Mouse (Mus musculus) ES-E14 (cell line): ENCODE results near the gene Elmod2.

ENCODE experiments used
- CHD2 ChIP-seq: IDR thresholded peaks from 2 replicates; pipeline ENCODE4 v1.6.1; 2014; ENCODE audit warnings: mild to moderate bottlenecking, low read depth, low read length, inconsistent platforms
- HCFC1 ChIP-seq: IDR thresholded peaks from 2 replicates; pipeline ENCODE4 v1.6.1; 2012; ENCODE audit warnings: low read length, inconsistent platforms, borderline replicate concordance; ENCODE audit not compliant: insufficient read depth
- ZNF384 ChIP-seq: IDR thresholded peaks from 2 replicates; pipeline ENCODE4 v1.6.1; 2012; ENCODE audit warnings: low read depth, low read length, inconsistent platforms

DNA sequence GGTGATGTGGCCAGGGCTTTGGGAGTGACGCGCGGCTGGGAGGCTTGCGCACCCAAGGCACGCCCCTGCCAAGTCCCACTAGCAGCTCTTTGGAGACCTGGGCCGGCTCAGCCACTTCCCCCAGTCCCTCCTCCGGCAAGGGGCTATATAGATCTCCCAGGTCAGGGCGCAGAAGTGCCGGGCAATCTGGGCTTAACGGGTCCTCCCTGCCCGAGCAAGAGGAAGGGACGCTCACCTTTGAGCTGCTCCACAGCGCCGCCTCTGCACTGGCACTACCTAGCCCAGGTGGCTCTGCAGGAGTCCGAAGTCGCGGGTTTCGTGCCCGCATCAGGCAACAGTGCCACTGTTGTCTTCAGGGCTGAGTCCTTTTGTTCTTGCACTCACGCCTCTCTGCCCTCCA lies 42.1 kb downstream of the Elmod2 start, which contains the start of gene Ucp1:
- no peak for TF ChIP-seq CHD2
- no peak for TF ChIP-seq HCFC1
- TF ChIP-seq ZNF384, result no peak
